Mouse (Mus musculus): ENCODE measurements around the gene Ano10.

- TF ChIP-seq POLR2A (IDR thresholded peaks at IDR 0.05; ENCODE audit: low read depth, low read length) (no peak), CTCF (conservative IDR thresholded peaks at IDR 0.05; ENCODE audit: insufficient read depth, insufficient read length, low read depth, low read length) (0 out of 2 replicates have a peak, but pooled peaks have one; percentile 15)
Measured at GRCm38 (mm10) chr9:122247430-122248027, 46.7 kb downstream of the Ano10 start.

Measured in kidney, adult 2 months (tissue).